Mouse (Mus musculus) embryonic fibroblast, embryonic 13.5 days (primary cell): ENCODE data around the gene Cdk6. TPM values are rescaled to one million over a fixed set of nuclear protein-coding genes. Genes with fewer than 3 reads are reported as not detected.
"Not testable (repeated sequence)": the region's sequence is repeated elsewhere in the genome, so short reads cannot be mapped to it uniquely, and the experiment has no call there.

Experiments used
- H3K27ac ChIP-seq: 2 replicates; pipeline ENCODE4 v1.5.1; 2012; ENCODE audit warnings: low read length, control low read depth, inconsistent platforms; ENCODE audit not compliant: insufficient read depth
- H3K4me1 ChIP-seq: 2 replicates; pipeline ENCODE4 v1.6.1; 2011; ENCODE audit warnings: low read length; ENCODE audit not compliant: control insufficient read depth, insufficient read depth
- H3K4me3 ChIP-seq: 2 replicates; pipeline ENCODE4 v1.5.1; 2011; ENCODE audit warnings: mild to moderate bottlenecking, control low read depth, low read length; ENCODE audit not compliant: insufficient read depth
- CTCF ChIP-seq: IDR thresholded peaks from 2 replicates; pipeline ENCODE4 v1.5.1; 2011; ENCODE audit warnings: mild to moderate bottlenecking, control low read depth, low read length, moderate library complexity, borderline replicate concordance; ENCODE audit not compliant: insufficient read depth
- POLR2A ChIP-seq: IDR thresholded peaks from 2 replicates; pipeline ENCODE4 v1.6.1; 2011; ENCODE audit warnings: low read depth, mild to moderate bottlenecking, control low read depth, low read length, moderate library complexity
- polyA plus RNA-seq: library from polyadenylated mRNA; stranded (reverse); fragments of >200 nt; gene quantifications from 2 replicates; pipeline ENCODE4 v1.2.4, GENCODE M21; 2011; ENCODE audit warnings: low read depth; ENCODE audit not compliant: missing spikeins, insufficient read length

Cdk6 gene
- polyA plus RNA-seq, 1 experiment, result 30.5 TPM

DNA sequence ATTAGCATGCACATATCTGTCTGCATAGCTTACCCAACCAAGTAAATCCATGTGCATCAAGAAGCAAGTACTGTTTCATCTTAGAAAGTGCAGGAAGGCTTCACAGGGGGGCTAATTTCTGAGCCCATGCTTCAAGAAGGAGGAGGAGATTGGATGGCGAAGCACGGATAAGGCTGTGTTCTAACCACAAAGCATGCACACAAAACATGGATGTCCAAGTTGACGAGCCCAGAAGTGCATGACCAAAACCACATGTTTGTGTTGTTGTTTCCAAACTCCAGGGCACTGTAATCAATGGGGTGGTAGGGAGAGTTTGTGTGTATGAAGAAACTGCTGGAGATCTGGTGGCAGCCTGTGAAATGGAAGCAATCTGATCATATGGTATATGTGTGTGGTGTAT lies 101.2 kb downstream of the Cdk6 start:
- H3K27ac ChIP-seq, H3K4me1 ChIP-seq, H3K4me3 ChIP-seq: not testable (repeated sequence)

DNA sequence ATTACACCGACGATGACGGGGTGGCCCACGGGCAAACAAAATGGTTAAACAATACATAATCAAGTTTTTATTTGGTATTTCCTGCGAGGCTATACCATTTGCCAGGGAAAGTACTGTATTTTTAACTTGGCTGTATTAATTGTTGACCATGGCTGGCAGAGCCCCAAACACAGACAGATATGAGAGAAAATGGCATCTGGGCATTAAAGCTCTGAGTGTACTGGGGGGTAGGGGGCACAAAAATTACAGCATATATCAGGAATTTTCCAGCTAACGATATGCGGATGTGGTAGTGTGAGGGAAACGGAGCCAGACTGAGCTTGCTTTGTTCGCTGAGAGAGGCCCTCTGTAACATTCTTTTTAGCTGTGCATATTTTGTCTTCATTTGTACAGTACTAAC lies 109.9 kb downstream of the Cdk6 start:
- H3K4me1 ChIP-seq, H3K4me3 ChIP-seq, H3K27ac ChIP-seq: not testable (repeated sequence)

DNA sequence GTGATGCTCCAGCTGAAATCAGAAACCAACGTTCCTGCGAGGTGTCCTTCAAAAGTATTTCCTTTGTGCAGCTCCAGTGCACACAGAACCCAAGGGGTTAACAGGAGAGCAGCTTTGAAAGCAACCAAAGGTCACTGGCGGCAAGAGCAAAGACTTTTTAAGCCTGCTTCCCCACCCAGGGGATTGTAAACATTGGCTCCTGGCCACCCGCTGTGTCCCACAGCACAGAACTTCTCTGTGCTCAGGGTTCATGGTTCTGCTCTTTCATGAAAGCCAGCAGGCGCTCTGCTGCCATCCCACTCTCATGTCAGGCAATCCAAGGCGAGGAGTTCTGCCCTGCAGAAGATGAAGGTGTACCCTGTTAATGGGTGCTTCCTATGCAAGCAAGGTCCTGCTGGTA lies 112.7 kb downstream of the Cdk6 start:
- H3K27ac ChIP-seq, H3K4me1 ChIP-seq, H3K4me3 ChIP-seq: not testable (repeated sequence)

DNA sequence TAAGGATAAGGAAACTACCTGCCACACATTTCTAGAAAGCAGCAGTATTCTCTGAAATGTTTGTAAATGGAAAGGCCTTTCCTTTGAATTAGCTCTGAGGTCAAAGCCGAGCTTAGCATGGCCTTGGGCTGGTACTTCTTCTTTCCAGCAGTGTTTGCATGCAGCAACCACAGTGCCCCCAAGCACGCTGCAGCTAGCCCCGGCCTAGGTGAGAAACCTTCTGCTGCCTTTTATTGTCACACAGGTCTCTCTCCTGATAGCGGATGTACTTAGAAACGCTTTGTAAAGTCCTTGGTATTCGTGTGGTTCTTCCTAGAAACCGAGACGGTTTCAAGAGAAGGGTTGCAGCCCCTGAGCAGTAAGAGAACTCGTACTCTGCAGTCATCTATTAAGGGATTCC lies 119.6 kb downstream of the Cdk6 start:
- Histone ChIP-seq H3K4me3 (no peak overlapping the region), H3K4me1 (0 out of 2 replicates have a peak, but pooled peaks cover 2% of the 10 kb centered on the region), H3K27ac (no peak overlapping the region)
- no peak for TF ChIP-seq CTCF
- TF ChIP-seq POLR2A, result no peak

DNA sequence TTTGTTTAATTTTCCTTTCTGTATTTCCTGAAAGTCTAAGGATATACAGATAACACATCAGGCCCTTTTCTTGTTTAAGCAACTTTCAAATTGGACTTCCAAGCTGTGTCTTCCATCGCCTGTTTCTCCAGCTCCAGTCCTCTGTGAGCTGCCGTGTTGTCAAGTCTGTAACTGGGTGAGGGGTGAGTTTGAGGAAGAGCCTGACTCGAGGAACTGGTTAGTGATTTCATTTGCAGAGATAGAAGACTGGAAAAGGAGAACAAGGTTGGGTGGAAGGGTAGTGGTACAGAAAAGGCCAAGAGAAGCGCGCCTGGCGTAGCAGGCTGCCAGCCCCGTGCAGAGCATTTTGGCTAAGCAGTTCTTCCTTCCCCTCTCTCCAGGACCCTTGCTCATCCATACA lies 120.1 kb downstream of the Cdk6 start:
- H3K4me3 ChIP-seq, result no peak overlapping the region
- no peak overlapping the region for H3K27ac ChIP-seq
- TF ChIP-seq POLR2A, result no peak
- no peak for TF ChIP-seq CTCF
- H3K4me1 ChIP-seq, result 0 out of 2 replicates have a peak, but pooled peaks cover 2% of the 10 kb centered on the region

DNA sequence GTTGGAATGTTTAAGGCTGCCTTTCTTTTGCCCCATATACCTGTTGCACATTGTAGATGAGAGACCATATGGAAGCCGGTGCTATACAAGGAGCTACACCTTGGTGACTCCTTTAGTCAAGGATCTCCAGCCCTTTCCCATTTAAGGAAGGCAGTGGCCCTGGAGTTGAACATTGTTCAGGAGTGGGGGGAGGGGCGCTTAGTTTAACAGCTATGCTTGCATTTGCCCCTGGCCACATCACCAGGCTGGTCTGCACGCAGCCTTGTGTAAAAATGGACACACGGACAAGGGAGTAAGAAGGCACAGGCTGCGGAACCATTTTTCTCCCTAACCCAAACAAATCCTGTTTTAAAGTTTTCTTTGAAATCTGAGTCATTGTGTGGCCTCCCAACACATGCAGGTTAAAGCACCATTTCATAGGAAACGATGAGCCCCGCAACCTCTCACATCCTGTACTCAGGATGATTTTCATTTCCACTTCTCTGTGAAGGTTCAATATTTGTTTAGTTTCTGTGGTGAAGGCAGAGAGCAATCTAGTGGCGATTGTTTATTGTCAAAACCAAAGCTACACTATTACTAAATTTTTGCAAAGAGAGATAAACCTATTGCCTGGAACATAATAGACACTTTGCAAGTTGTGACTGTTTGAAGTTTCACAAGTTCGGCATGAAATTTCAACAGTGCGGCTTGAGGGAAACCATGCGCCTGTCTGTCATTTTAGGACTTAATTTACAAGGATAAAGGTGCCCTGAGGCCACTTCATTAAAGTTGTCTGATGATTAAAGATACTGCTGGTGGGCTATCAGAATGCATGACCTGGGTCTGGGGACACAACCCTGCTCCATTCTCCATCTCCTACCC lies 121.8 kb downstream of the Cdk6 start:
- no peak overlapping the region for H3K27ac ChIP-seq
- TF ChIP-seq POLR2A, result no peak
- no peak for TF ChIP-seq CTCF
- no peak overlapping the region for H3K4me3 ChIP-seq
- H3K4me1 ChIP-seq, result 0 out of 2 replicates have a peak, but pooled peaks cover 2% of the 10 kb centered on the region

DNA sequence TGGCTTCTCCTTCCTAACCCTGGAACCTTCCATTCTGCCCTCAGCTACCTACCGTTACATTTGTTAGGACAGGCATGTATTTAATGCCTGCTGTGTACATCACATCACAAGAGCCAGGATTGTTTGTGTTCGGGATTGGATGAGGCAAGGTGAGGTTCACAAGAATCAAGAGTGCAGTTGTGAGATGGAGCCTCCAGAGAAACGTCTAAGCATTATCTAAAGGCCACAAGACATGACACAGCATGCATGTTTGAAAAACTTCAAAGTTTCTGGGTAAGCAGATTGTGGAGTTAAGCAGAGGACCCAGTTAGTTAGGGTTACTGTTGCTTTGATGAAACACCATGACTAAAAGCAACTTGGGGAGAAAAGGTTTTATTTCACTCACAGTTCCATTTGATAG lies 122.5 kb downstream of the Cdk6 start:
- Histone ChIP-seq H3K4me3 (no peak overlapping the region), H3K27ac (no peak overlapping the region), H3K4me1 (0 out of 2 replicates have a peak, but pooled peaks cover 2% of the 10 kb centered on the region)
- no peak for TF ChIP-seq CTCF
- TF ChIP-seq POLR2A, result no peak

DNA sequence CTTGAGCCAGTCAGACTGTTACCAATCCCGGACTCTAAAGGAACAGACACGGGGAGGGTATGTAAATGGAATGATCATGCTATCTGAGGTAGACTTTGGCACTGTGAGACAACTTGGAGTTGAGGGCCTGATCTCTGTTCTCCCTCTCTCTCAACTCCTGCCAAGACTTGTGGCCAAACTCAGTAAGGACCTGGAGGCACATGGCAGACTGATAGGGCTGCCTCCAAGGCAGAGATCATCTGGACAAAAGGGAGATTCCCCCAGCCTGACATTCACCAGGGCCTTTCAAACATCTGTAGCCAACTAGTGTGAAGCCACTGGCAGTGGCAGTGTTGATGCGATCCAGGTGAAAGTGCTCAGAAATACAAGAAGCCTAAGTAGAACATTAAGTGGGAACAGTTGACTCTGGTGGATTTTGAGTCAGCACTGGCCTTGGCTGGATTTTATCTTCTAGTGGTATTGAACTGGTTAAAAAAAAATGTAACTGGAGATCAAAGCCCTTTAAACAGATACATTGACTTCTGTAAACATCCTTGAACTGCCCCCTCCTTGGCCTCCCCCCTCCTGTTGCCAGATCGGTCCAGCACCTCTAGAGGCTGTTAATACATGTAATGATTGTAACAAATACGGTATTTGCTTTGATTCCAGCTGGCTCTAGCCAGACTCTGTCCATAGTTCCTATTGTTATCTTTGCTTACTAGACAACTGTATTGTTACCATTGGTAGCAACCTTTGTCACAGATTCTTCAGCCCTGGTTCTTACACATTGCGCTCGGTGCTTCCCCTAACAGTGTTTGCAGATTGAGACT lies 125.0 kb downstream of the Cdk6 start:
- Histone ChIP-seq H3K4me3 (no peak overlapping the region), H3K27ac (no peak overlapping the region), H3K4me1 (0 out of 2 replicates have a peak, but pooled peaks cover 2% of the 10 kb centered on the region)
- no peak for TF ChIP-seq POLR2A
- TF ChIP-seq CTCF, result no peak

DNA sequence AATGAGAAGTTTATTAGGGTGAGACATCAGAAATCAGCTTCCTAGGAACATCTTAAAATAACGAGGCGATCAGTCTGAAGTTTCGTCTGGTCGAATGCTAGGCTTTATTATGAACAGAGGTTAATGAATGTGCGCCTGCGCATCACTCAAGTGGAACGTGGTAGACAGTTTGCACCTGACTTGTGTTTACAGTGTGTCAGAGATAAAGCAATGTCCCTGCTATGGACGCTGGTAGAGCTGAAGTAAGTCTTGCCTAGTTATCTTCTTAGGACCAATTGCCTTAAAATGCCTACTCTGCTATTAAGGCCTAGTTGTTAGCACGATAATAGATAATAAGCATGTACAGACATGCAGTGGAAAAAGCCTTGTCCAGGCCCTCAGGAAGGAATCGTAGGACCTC lies 129.6 kb downstream of the Cdk6 start:
- TF ChIP-seq POLR2A, result no peak
- no peak for TF ChIP-seq CTCF
- no peak overlapping the region for H3K4me3 ChIP-seq
- H3K27ac ChIP-seq, result no peak overlapping the region
- no peaks in the 10 kb centered on the region for H3K4me1 ChIP-seq
